Mouse (Mus musculus): Measurements from ENCODE around the gene Trmt44. TPM values are rescaled to one million over a fixed set of nuclear protein-coding genes. Genes with fewer than 3 reads are reported as not detected.

The Trmt44 gene
- polyA plus RNA-seq, 1 experiment = 4.5 TPM

DNA sequence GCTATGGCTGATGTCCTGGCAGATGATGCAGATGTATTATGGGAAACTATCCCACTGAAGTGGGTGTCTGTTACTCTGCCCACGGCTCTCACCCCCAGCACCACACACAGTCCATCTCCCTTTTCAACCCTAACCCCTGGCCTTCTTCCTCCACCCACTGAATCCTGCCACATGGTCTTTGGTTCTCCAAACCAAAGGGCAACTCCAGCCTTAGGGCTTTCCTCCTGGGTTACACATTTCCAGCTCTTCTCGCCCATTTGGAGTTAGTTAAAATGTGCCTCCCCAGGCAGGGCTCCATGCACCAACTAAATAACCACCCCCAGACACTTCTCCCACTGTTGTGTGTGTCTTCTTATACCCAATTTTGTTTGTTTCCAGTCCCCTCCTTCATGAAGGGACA lies 3.5 kb upstream of the Trmt44 start:
- DNase-seq = no peak

GRCm38 (mm10) chr5:35576409-35577020 lies 1.6 kb upstream of the Trmt44 start:
- peaks cover 5% of the 10 kb centered on the region for H3K4me1 ChIP-seq (ENCODE audit: control insufficient read depth, insufficient read depth, low read length)
- DNase-seq = no peak
- H3K4me3 ChIP-seq (replicated peaks; ENCODE audit: extremely low read depth, low read depth, low read length) = no peak overlapping the region
- TF ChIP-seq POLR2A (IDR thresholded peaks at IDR 0.05; ENCODE audit: borderline replicate concordance, extremely low read depth, low read depth, low read length) (no peak), CTCF (IDR thresholded peaks at IDR 0.05; ENCODE audit: insufficient read depth, low read length) (no peak)
- WGBS = 89% methylated on average over 10 of the region's 10 CpGs

More for the DNA sequence above, 3.5 kb upstream of the Trmt44 start:
- WGBS = 62% methylated on average over 2 of the region's 2 CpGs
- TF ChIP-seq CTCF (IDR thresholded peaks at IDR 0.05; ENCODE audit: insufficient read depth, low read length) (no peak), POLR2A (IDR thresholded peaks at IDR 0.05; ENCODE audit: borderline replicate concordance, extremely low read depth, low read depth, low read length) (no peak)
- no peak overlapping the region for H3K4me3 ChIP-seq (replicated peaks; ENCODE audit: extremely low read depth, low read depth, low read length)
- peaks cover 10% of the 10 kb centered on the region for H3K4me1 ChIP-seq (ENCODE audit: control insufficient read depth, insufficient read depth, low read length)

DNA sequence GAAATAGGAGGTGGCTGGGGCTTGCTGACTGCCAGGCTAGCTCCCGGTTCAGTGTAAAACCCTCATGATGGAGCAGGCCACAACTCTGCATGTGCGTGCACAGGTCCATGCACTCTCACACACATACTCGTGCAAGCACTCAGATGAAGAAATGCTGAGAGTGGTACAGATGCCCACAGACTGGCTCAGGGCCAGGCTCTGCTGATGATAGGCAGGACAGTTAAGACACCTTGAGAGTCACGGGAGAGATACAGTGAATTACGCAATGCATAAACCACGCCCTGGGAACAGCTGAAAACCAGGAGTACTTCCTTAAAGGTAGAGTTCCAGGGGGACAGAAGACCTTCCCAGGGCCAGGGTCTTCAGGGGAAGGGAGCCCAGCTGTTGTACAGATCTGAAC lies 3.3 kb downstream of the Trmt44 start:
- no peak for DNase-seq
- Histone ChIP-seq H3K4me1 (ENCODE audit: control insufficient read depth, insufficient read depth, low read length) (peaks cover 5% of the 10 kb centered on the region), H3K4me3 (replicated peaks; ENCODE audit: extremely low read depth, low read depth, low read length) (no peak overlapping the region)
- 80% methylated on average over 6 of the region's 6 CpGs for WGBS
- TF ChIP-seq POLR2A (IDR thresholded peaks at IDR 0.05; ENCODE audit: borderline replicate concordance, extremely low read depth, low read depth, low read length) = no peak
- no peak for TF ChIP-seq CTCF (IDR thresholded peaks at IDR 0.05; ENCODE audit: insufficient read depth, low read length)

- DNase-seq = no peak
- Histone ChIP-seq H3K4me1 (ENCODE audit: control insufficient read depth, insufficient read depth, low read length) (no peaks in the 10 kb centered on the region), H3K4me3 (replicated peaks; ENCODE audit: extremely low read depth, low read depth, low read length) (no peak overlapping the region)
- TF ChIP-seq CTCF (IDR thresholded peaks at IDR 0.05; ENCODE audit: insufficient read depth, low read length) (no peak), POLR2A (IDR thresholded peaks at IDR 0.05; ENCODE audit: borderline replicate concordance, extremely low read depth, low read depth, low read length) (no peak)
- 88% methylated on average over 4 of the region's 4 CpGs for WGBS
Measured at GRCm38 (mm10) chr5:35566632-35567031, 8.2 kb downstream of the Trmt44 start.

DNA sequence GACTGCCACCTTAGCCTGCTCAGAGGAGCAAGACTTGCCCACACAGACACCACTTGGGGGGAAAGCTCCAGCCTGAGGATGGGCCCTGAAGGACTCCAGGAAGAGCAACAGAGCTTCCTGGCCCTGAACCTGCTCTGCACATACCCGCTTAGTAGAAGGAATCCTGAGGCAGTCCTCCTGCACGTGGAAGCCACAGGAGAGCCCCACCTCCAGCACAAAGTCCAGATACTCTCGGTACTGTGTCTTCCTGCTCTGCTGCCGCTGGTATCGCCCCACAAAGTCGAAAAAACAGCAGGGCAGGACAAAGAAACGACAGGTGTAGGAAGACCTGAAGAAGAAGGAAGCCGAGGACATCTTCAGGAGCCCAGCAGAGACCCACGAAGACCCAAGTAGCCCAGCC lies 9.7 kb downstream of the Trmt44 start:
- H3K4me3 ChIP-seq (replicated peaks; ENCODE audit: extremely low read depth, low read depth, low read length) = no peak overlapping the region
- 90% methylated on average over 9 of the region's 9 CpGs for WGBS
- no peak for DNase-seq
- TF ChIP-seq POLR2A (IDR thresholded peaks at IDR 0.05; ENCODE audit: borderline replicate concordance, extremely low read depth, low read depth, low read length) (no peak), CTCF (IDR thresholded peaks at IDR 0.05; ENCODE audit: insufficient read depth, low read length) (no peak)
- H3K4me1 ChIP-seq (ENCODE audit: control insufficient read depth, insufficient read depth, low read length) = no peaks in the 10 kb centered on the region

GRCm38 (mm10) chr5:35563449-35563848 lies 11.4 kb downstream of the Trmt44 start:
- TF ChIP-seq POLR2A (IDR thresholded peaks at IDR 0.05; ENCODE audit: borderline replicate concordance, extremely low read depth, low read depth, low read length) (no peak), CTCF (IDR thresholded peaks at IDR 0.05; ENCODE audit: insufficient read depth, low read length) (peak; percentile 83)
- DNase-seq = peak; percentile 70
- Histone ChIP-seq H3K4me3 (replicated peaks; ENCODE audit: extremely low read depth, low read depth, low read length) (no peak overlapping the region), H3K4me1 (ENCODE audit: control insufficient read depth, insufficient read depth, low read length) (no peaks in the 10 kb centered on the region)
- WGBS = 0% methylated on average over 1 of the region's 1 CpGs

DNA sequence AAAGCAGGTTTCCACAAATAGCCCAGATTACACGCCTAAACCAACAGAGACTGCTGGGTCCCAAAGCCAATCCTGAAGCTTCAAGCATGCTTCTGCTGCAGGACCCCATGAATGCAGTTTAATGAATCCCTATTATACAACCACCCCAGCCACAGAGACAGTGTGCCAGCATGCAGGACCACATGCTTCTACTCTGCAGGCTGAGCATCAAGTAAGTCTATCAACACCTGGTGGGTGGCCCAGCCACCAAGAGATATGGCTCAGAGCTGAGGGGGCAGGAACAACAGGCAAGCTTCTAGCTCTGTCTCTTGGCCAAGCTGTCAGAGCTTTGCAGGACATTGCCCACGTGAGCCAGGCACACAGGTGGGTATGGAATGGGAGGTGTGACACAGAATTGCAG lies 12.3 kb downstream of the Trmt44 start:
- WGBS = 90% methylated on average over 2 of the region's 2 CpGs
- Histone ChIP-seq H3K4me1 (ENCODE audit: control insufficient read depth, insufficient read depth, low read length) (no peaks in the 10 kb centered on the region), H3K4me3 (replicated peaks; ENCODE audit: extremely low read depth, low read depth, low read length) (no peak overlapping the region)
- no peak for TF ChIP-seq POLR2A (IDR thresholded peaks at IDR 0.05; ENCODE audit: borderline replicate concordance, extremely low read depth, low read depth, low read length)
- TF ChIP-seq CTCF (IDR thresholded peaks at IDR 0.05; ENCODE audit: insufficient read depth, low read length) = no peak
- no peak for DNase-seq

DNA sequence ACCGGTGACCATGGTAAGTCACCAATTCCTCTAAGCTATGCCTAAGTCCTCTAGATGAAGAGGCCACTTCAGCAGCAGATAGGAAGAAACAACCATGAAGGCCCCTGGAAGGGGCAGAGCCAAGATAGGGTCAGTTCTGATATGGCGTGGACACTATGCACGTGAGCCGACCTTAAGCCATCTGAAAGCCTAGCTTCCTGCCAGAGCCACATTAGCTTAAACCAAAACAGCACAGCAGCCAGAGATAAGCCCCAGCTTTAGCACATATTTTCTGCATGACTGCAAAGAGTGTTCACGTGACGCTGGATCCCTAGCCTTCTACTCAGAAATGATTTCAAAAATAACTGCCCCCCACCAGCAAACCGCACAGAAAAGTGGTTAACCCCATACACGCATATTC lies 15.4 kb downstream of the Trmt44 start:
- 66% methylated on average over 8 of the region's 8 CpGs for WGBS
- Histone ChIP-seq H3K4me3 (replicated peaks; ENCODE audit: extremely low read depth, low read depth, low read length) (no peak overlapping the region), H3K4me1 (ENCODE audit: control insufficient read depth, insufficient read depth, low read length) (no peaks in the 10 kb centered on the region)
- no peak for TF ChIP-seq POLR2A (IDR thresholded peaks at IDR 0.05; ENCODE audit: borderline replicate concordance, extremely low read depth, low read depth, low read length)
- TF ChIP-seq CTCF (IDR thresholded peaks at IDR 0.05; ENCODE audit: insufficient read depth, low read length) = no peak
- DNase-seq = no peak

DNA sequence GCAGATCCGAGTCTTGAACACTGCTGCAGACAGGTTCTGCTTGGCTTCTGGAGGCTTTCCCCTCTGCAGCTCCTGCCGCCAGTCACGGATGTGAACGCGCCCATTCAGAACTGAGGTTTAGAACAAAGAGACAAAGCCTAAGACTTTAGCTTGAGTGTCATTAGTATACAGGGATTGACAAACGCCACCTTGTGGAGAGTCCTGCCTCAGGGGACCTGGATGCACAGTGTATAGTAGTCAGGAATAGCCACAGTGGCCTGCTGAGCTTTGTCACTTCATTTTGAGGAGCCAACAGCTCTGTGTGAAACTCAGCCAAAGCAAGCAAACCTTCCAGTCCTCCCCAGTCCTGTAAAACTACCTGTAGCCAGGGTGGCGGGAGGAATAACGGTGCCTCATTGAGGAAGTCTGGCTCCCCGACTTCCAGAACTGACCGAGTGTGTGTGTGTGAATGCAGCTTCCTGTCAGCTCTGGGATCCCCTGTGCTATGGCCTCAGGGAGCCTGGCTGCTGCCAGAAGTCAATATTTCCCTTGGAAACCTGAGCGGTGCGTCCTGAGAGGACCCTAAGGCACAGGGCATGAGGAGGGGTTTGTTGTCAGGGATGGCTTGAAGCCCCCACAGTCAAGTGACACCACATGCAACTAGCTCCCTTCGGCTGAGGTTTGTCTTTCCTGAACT lies 16.8 kb downstream of the Trmt44 start:
- no peak overlapping the region for H3K4me3 ChIP-seq (replicated peaks; ENCODE audit: extremely low read depth, low read depth, low read length)
- no peaks in the 10 kb centered on the region for H3K4me1 ChIP-seq (ENCODE audit: control insufficient read depth, insufficient read depth, low read length)
- TF ChIP-seq POLR2A (IDR thresholded peaks at IDR 0.05; ENCODE audit: borderline replicate concordance, extremely low read depth, low read depth, low read length) (no peak), CTCF (IDR thresholded peaks at IDR 0.05; ENCODE audit: insufficient read depth, low read length) (no peak)
- DNase-seq = no peak
- 63% methylated on average over 13 of the region's 13 CpGs for WGBS

DNA sequence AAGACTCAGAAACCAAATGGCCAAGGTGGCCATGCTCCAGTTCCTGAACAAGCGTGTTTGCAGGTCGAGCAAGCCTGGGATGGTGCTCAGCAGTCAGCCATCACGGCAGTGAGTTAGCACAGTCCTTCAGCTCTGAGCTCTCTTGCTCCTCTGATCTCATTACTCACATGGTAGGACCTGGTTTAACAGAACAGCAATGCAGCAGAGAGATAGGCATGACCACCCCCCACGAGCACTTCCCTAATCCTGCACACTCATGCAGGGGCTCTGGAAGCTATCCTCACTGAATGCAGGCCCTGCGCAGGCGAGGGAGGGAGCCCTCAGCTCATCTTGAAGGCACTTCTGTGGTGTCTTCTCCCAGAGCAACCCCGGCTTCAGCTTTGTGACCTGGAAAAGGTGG lies 18.5 kb downstream of the Trmt44 start:
- Histone ChIP-seq H3K4me3 (replicated peaks; ENCODE audit: extremely low read depth, low read depth, low read length) (no peak overlapping the region), H3K4me1 (ENCODE audit: control insufficient read depth, insufficient read depth, low read length) (0 out of 2 replicates have a peak, but pooled peaks cover 4% of the 10 kb centered on the region)
- no peak for DNase-seq
- TF ChIP-seq POLR2A (IDR thresholded peaks at IDR 0.05; ENCODE audit: borderline replicate concordance, extremely low read depth, low read depth, low read length) (no peak), CTCF (IDR thresholded peaks at IDR 0.05; ENCODE audit: insufficient read depth, low read length) (no peak)
- 85% methylated on average over 7 of the region's 7 CpGs for WGBS

All from lung, adult 2 months (tissue).